ENCODE assay signal across 8 mouse cellular contexts in genomic region chr4:137497367-137497766, GRCm38 (mm10). TPM values are rescaled to one million over a fixed set of nuclear protein-coding genes. Genes with fewer than 3 reads are reported as not detected.
DNase-seq lines count a peak whose midpoint lies in the region; ATAC-seq and TF ChIP-seq lines count a peak whose summit lies in the region.
"Had no signal": no experiment of that assay in that cellular context is flagged by ENCODE, and none has a peak within 500 bp of the region (broad histone marks: within the 10 kb centered on the region; RNA-seq: fewer than 3 reads in every experiment).

No protein-coding gene starts in this region.

- no peak for ATAC-seq in midbrain, postnatal 0 days (ENCODE audit: low FRiP score)

- TF ChIP-seq EP300 in ES-Bruce4 (IDR thresholded peaks at IDR 0.05; ENCODE audit: insufficient read depth, low read depth, low read length): peak; percentile 84; the same call in 1 of the 2 replicates

- peak; percentile 51 for DNase-seq in adrenal gland, postnatal 25 days
- DNase-seq in heart, postnatal 36 days: peak; percentile 59 to 64
- no peak for DNase-seq in limb, embryonic 10.5 days (ENCODE audit: low spot score)
- no peak for DNase-seq in right cerebral cortex, postnatal 14 days
- no peak for DNase-seq in spleen, adult 12 weeks (ENCODE audit: low spot score)
- DNase-seq in midbrain, postnatal 0 days (ENCODE audit: low spot score): no peak

- H3K27me3 ChIP-seq in ES-Bruce4 (ENCODE audit: control insufficient read depth, insufficient read depth, low read length, poor library complexity, severe bottlenecking): no peaks in the 10 kb centered on the region
- H3K27me3 ChIP-seq in limb, embryonic 10.5 days (ENCODE audit: low read depth, poor library complexity, severe bottlenecking): no peaks in the 10 kb centered on the region
- H3K27me3 ChIP-seq in midbrain, postnatal 0 days (ENCODE audit: insufficient read depth, low read length): no peaks in the 10 kb centered on the region
- H3K27me3 ChIP-seq: neural tube, embryonic 12.5 days had no signal

- intact Hi-C loops in heart, postnatal 36 days (cut with DNase I): no loop called here

- no peak overlapping the region for H3K4me2 ChIP-seq in midbrain, postnatal 0 days (ENCODE audit: low read depth, low read length, poor library complexity, severe bottlenecking)
- H3K4me2 ChIP-seq: neural tube, embryonic 12.5 days had no signal

- H3K36me3 ChIP-seq in ES-Bruce4 (ENCODE audit: control insufficient read depth, insufficient read depth, low read length, poor library complexity, severe bottlenecking): peaks cover 12% of the 10 kb centered on the region
- H3K36me3 ChIP-seq in limb, embryonic 10.5 days: peaks cover 22% of the 10 kb centered on the region
- H3K36me3 ChIP-seq in midbrain, postnatal 0 days (ENCODE audit: insufficient read depth, low read length): no peaks in the 10 kb centered on the region
- H3K36me3 ChIP-seq: neural tube, embryonic 12.5 days had no signal

- WGBS in limb, embryonic 10.5 days: 76% methylated on average over 5 of the region's 5 CpGs
- WGBS in midbrain, postnatal 0 days: 71% methylated on average over 5 of the region's 5 CpGs

- no peak for TF ChIP-seq CTCF in ES-Bruce4 (IDR thresholded peaks at IDR 0.05; ENCODE audit: low read depth, low read length)
- TF ChIP-seq CTCF in midbrain, postnatal 0 days (IDR thresholded peaks at IDR 0.05): no peak

- peak overlapping the region; percentile 71 for H3K27ac ChIP-seq in ES-Bruce4 (ENCODE audit: insufficient read depth, low read length)
- H3K27ac ChIP-seq in limb, embryonic 10.5 days: peak overlapping the region; percentile 90
- H3K27ac ChIP-seq in midbrain, postnatal 0 days (ENCODE audit: low read depth, low read length): no peak overlapping the region

- no peaks in the 10 kb centered on the region for H3K9me3 ChIP-seq in ES-Bruce4 (replicated peaks; ENCODE audit: control insufficient read depth, insufficient read depth, low read length, poor library complexity, severe bottlenecking)
- H3K9me3 ChIP-seq in limb, embryonic 10.5 days (replicated peaks): no peaks in the 10 kb centered on the region
- no peaks in the 10 kb centered on the region for H3K9me3 ChIP-seq in midbrain, postnatal 0 days (ENCODE audit: low read length)
- H3K9me3 ChIP-seq: neural tube, embryonic 12.5 days had no signal

- H3K4me1 ChIP-seq in ES-Bruce4 (ENCODE audit: control insufficient read depth, insufficient read depth, low read length): peaks cover 44% of the 10 kb centered on the region
- peaks cover 73% of the 10 kb centered on the region for H3K4me1 ChIP-seq in limb, embryonic 10.5 days
- no peaks in the 10 kb centered on the region for H3K4me1 ChIP-seq in midbrain, postnatal 0 days (ENCODE audit: insufficient read depth, low read length)

- H3K4me3 ChIP-seq in ES-Bruce4 (ENCODE audit: low read depth, low read length): no peak overlapping the region
- H3K4me3 ChIP-seq in limb, embryonic 10.5 days: 0 out of 2 replicates have a peak overlapping the region, but pooled peaks have one; percentile 2
- H3K4me3 ChIP-seq in midbrain, postnatal 0 days (ENCODE audit: low read depth, low read length): no peak overlapping the region
- H3K4me3 ChIP-seq: neural tube, embryonic 12.5 days had no signal

- no peak overlapping the region for H3K9ac ChIP-seq in ES-Bruce4 (ENCODE audit: low read depth, poor library complexity, severe bottlenecking)
- H3K9ac ChIP-seq in midbrain, postnatal 0 days (replicated peaks; ENCODE audit: low read length, poor library complexity, severe bottlenecking): no peak overlapping the region
- H3K9ac ChIP-seq: neural tube, embryonic 12.5 days had no signal

- no peak for TF ChIP-seq POLR2A in ES-Bruce4 (IDR thresholded peaks at IDR 0.05; ENCODE audit: insufficient read depth, low read length)

RNA-seq across cellular contexts. Expression of gene Hspg2, which starts 28.8 kb away (rescaled TPM):
- polyA plus RNA-seq in ES-Bruce4 (2011; ENCODE audit: insufficient read depth, insufficient read length, low read depth, missing spikeins): 147 and 184 TPM in 2 replicates
- total RNA-seq in adrenal gland, postnatal 25 days (2021): 177 and 197 TPM in 2 replicates
- 100 to 1,000 TPM; 240 to 255 TPM for total RNA-seq in heart, postnatal 36 days (2021)
- polyA plus RNA-seq in limb, embryonic 10.5 days (2016; fragmentation: Nextera tagmentation; extraction: Ambion mirVana): 20.8 and 23.3 TPM in 2 replicates
- 26.1 and 30.5 TPM in 2 replicates for total RNA-seq in midbrain, postnatal 0 days (2014; rRNA removed)
- 1.4 and 2.2 TPM in 2 replicates for polyA plus RNA-seq in midbrain, postnatal 0 days (2015; fragmentation: Nextera tagmentation; extraction: Ambion mirVana)

RNA-seq across cellular contexts. Expression of gene 1700013G24Rik, which starts 44.3 kb away (rescaled TPM):
- not detected in 2 replicates for polyA plus RNA-seq in ES-Bruce4 (2011; ENCODE audit: insufficient read depth, insufficient read length, low read depth, missing spikeins)
- total RNA-seq in adrenal gland, postnatal 25 days (2021): not detected in 2 replicates
- total RNA-seq in heart, postnatal 36 days (2021): not detected
- not detected in 2 replicates for polyA plus RNA-seq in limb, embryonic 10.5 days (2016; fragmentation: Nextera tagmentation; extraction: Ambion mirVana)
- not detected in 2 replicates for total RNA-seq in midbrain, postnatal 0 days (2014; rRNA removed)
- polyA plus RNA-seq in midbrain, postnatal 0 days (2015; fragmentation: Nextera tagmentation; extraction: Ambion mirVana): not detected in 2 replicates
- polyA plus RNA-seq: neural tube, embryonic 12.5 days had no signal

Comparison
In these comparisons a context has a peak if more than half of its experiments do, and no peak if none do; other contexts are left out.
1. DNase-seq: peak in adrenal gland, postnatal 25 days (single experiment) and heart, postnatal 36 days (2 of 2); none in limb, embryonic 10.5 days (single experiment), right cerebral cortex, postnatal 14 days (single experiment), spleen, adult 12 weeks (single experiment) and midbrain, postnatal 0 days (single experiment).